Mouse (Mus musculus): ENCODE measurements around the gene Efcab8. TPM values are rescaled to one million over a fixed set of nuclear protein-coding genes. Genes with fewer than 3 reads are reported as not detected.

Efcab8 gene
- total RNA-seq, 1 experiment = 1.2 TPM

DNA sequence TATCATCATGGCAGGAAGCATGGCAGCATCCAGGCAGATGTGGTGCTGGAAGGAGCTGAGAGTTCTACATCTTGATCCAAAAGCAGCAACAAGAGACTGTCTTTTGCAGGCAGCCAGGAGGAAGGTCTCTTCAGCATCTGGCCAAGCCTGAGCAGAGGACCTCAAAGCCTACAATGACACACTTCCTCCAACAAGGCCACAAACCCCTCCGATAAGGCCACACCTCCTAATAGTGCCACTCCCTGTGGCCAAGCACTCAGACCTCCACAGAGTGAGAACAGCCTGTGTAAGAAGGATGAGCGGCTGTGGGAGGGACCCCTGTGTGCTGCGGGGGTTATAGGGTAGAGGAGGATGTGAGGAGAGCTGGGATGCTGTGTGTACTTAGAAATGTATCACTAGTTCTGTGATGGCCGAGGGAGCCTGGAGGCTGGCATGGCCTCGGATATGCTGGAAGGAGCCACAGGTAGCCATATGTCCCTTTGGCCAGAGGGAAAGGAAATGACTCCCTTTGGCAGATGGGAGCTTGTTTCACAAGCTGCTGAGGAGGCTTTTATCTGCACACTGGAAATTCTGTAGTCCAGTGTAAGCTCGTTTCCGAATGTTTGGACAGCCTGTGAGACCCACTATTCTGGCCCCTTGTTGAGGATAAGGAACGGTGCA is 47.6 kb downstream of the Efcab8 start:
- H3K36me3 ChIP-seq (ENCODE audit: control insufficient read depth, insufficient read depth, low read length, poor library complexity, severe bottlenecking) = no peaks in the 10 kb centered on the region
- TF ChIP-seq ZC3H11A (IDR thresholded peaks at IDR 0.05; ENCODE audit: borderline replicate concordance, low read depth, low read length) (no peak), HCFC1 (IDR thresholded peaks at IDR 0.05; ENCODE audit: borderline replicate concordance, insufficient read depth, low read length) (no peak)
- no peaks in the 10 kb centered on the region for H3K4me1 ChIP-seq (ENCODE audit: control insufficient read depth in 2 of 2, insufficient read depth in 2 of 2, low read length in 2 of 2, poor library complexity in 1 of 2)
- DNase-seq (ENCODE audit: low read depth, low spot score) = no peak
- H3K9ac ChIP-seq (ENCODE audit: insufficient read depth, low read depth, low read length, poor library complexity, severe bottlenecking) = no peak overlapping the region
- in situ Hi-C loops (cut with MboI; ENCODE audit: low sequenced_read_pairs in 2 of 2, unreplicated experiment in 2 of 2) = no loop called here
- H3K27ac ChIP-seq (ENCODE audit: insufficient read depth, low read depth, low read length, poor library complexity, severe bottlenecking) = no peak overlapping the region
- no peaks in the 10 kb centered on the region for H3K9me3 ChIP-seq (ENCODE audit: control insufficient read depth, insufficient read depth, low read depth, low read length)
- H3K4me3 ChIP-seq (ENCODE audit: insufficient read depth in 1 of 2, low read depth in 1 of 2, low read length in 2 of 2, poor library complexity in 1 of 2, severe bottlenecking in 1 of 2) = no peak overlapping the region

GRCm38 (mm10) chr2:153828704-153829103 is 49.0 kb downstream of the Efcab8 start:
- no peak overlapping the region for H3K9ac ChIP-seq (ENCODE audit: insufficient read depth, low read depth, low read length, poor library complexity, severe bottlenecking)
- no peak for DNase-seq (ENCODE audit: low read depth, low spot score)
- no peaks in the 10 kb centered on the region for H3K4me1 ChIP-seq (ENCODE audit: control insufficient read depth in 2 of 2, insufficient read depth in 2 of 2, low read length in 2 of 2, poor library complexity in 1 of 2)
- H3K36me3 ChIP-seq (ENCODE audit: control insufficient read depth, insufficient read depth, low read length, poor library complexity, severe bottlenecking) = no peaks in the 10 kb centered on the region
- peak; percentile 82 for TF ChIP-seq MAFK (IDR thresholded peaks at IDR 0.05; ENCODE audit: insufficient read depth, low read depth, low read length)
- no peak for TF ChIP-seq ZC3H11A (IDR thresholded peaks at IDR 0.05; ENCODE audit: borderline replicate concordance, low read depth, low read length)
- H3K4me3 ChIP-seq (ENCODE audit: insufficient read depth in 1 of 2, low read depth in 1 of 2, low read length in 2 of 2, poor library complexity in 1 of 2, severe bottlenecking in 1 of 2) = no peak overlapping the region
- H3K27ac ChIP-seq (ENCODE audit: insufficient read depth, low read depth, low read length, poor library complexity, severe bottlenecking) = no peak overlapping the region
- no peaks in the 10 kb centered on the region for H3K9me3 ChIP-seq (ENCODE audit: control insufficient read depth, insufficient read depth, low read depth, low read length)
- in situ Hi-C loops (cut with MboI; ENCODE audit: low sequenced_read_pairs in 2 of 2, unreplicated experiment in 2 of 2) = no loop called here

DNA sequence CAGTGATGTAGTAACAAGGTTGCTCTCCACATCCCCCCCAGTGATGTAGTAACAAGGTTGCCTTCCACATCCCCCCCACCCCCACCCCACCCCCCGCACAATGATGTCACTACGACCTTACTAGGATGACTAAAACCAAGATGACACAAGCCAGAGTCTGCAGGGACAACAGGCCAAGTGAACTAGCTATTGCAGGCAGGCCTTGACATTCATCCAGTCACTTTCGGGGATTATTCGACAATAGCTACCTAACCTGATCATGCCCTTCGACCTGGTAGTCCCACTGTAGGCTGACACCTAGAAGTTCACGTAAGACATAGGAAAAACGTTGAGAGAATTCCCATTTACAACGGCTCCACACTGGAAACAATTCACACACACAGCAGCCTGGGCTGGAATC is 53.6 kb downstream of the Efcab8 start:
- H3K36me3 ChIP-seq (ENCODE audit: control insufficient read depth, insufficient read depth, low read length, poor library complexity, severe bottlenecking) = no peaks in the 10 kb centered on the region
- in situ Hi-C loops (cut with MboI; ENCODE audit: low sequenced_read_pairs in 2 of 2, unreplicated experiment in 2 of 2) = no loop called here
- TF ChIP-seq ZC3H11A (IDR thresholded peaks at IDR 0.05; ENCODE audit: borderline replicate concordance, low read depth, low read length) = no peak
- TF ChIP-seq MAFK (IDR thresholded peaks at IDR 0.05; ENCODE audit: insufficient read depth, low read depth, low read length) = no peak
- TF ChIP-seq HCFC1 (IDR thresholded peaks at IDR 0.05; ENCODE audit: borderline replicate concordance, insufficient read depth, low read length) = no peak
- no peak for TF ChIP-seq ZNF384 (IDR thresholded peaks at IDR 0.05; ENCODE audit: low read depth, low read length)
- no peak for TF ChIP-seq CHD2 (IDR thresholded peaks at IDR 0.05; ENCODE audit: low read depth, low read length)
- H3K9ac ChIP-seq (ENCODE audit: insufficient read depth, low read depth, low read length, poor library complexity, severe bottlenecking) = no peak overlapping the region
- no peaks in the 10 kb centered on the region for H3K9me3 ChIP-seq (ENCODE audit: control insufficient read depth, insufficient read depth, low read depth, low read length)
- no peaks in the 10 kb centered on the region for H3K4me1 ChIP-seq (ENCODE audit: control insufficient read depth in 2 of 2, insufficient read depth in 2 of 2, low read length in 2 of 2, poor library complexity in 1 of 2)
- no peak overlapping the region for H3K4me3 ChIP-seq (ENCODE audit: insufficient read depth in 1 of 2, low read depth in 1 of 2, low read length in 2 of 2, poor library complexity in 1 of 2, severe bottlenecking in 1 of 2)
- DNase-seq (ENCODE audit: low read depth, low spot score) = no peak
- H3K27ac ChIP-seq (ENCODE audit: insufficient read depth, low read depth, low read length, poor library complexity, severe bottlenecking) = no peak overlapping the region

GRCm38 (mm10) chr2:153842854-153843253 is 63.1 kb downstream of the Efcab8 start:
- Histone ChIP-seq H3K27ac (ENCODE audit: insufficient read depth, low read depth, low read length, poor library complexity, severe bottlenecking) (no peak overlapping the region), H3K4me1 (ENCODE audit: control insufficient read depth in 2 of 2, insufficient read depth in 2 of 2, low read length in 2 of 2, poor library complexity in 1 of 2) (no peaks in the 10 kb centered on the region), H3K9ac (ENCODE audit: insufficient read depth, low read depth, low read length, poor library complexity, severe bottlenecking) (no peak overlapping the region), H3K36me3 (ENCODE audit: control insufficient read depth, insufficient read depth, low read length, poor library complexity, severe bottlenecking) (no peaks in the 10 kb centered on the region), H3K9me3 (ENCODE audit: control insufficient read depth, insufficient read depth, low read depth, low read length) (no peaks in the 10 kb centered on the region), H3K4me3 (ENCODE audit: insufficient read depth in 1 of 2, low read depth in 1 of 2, low read length in 2 of 2, poor library complexity in 1 of 2, severe bottlenecking in 1 of 2) (no peak overlapping the region)
- TF ChIP-seq ZNF384 (IDR thresholded peaks at IDR 0.05; ENCODE audit: low read depth, low read length) (no peak), CHD2 (IDR thresholded peaks at IDR 0.05; ENCODE audit: low read depth, low read length) (no peak), HCFC1 (IDR thresholded peaks at IDR 0.05; ENCODE audit: borderline replicate concordance, insufficient read depth, low read length) (no peak), MAFK (IDR thresholded peaks at IDR 0.05; ENCODE audit: insufficient read depth, low read depth, low read length) (no peak), ZC3H11A (IDR thresholded peaks at IDR 0.05; ENCODE audit: borderline replicate concordance, low read depth, low read length) (no peak)
- in situ Hi-C loops (cut with MboI; ENCODE audit: low sequenced_read_pairs in 2 of 2, unreplicated experiment in 2 of 2) = no loop called here
- DNase-seq (ENCODE audit: low read depth, low spot score) = no peak

- Histone ChIP-seq H3K27ac (ENCODE audit: insufficient read depth, low read depth, low read length, poor library complexity, severe bottlenecking) (no peak overlapping the region), H3K9me3 (ENCODE audit: control insufficient read depth, insufficient read depth, low read depth, low read length) (no peaks in the 10 kb centered on the region), H3K4me1 (ENCODE audit: control insufficient read depth in 2 of 2, insufficient read depth in 2 of 2, low read length in 2 of 2, poor library complexity in 1 of 2) (0 out of 4 replicates have a peak, but pooled peaks cover 0 to 2% of the 10 kb centered on the region in 2 experiments), H3K9ac (ENCODE audit: insufficient read depth, low read depth, low read length, poor library complexity, severe bottlenecking) (no peak overlapping the region), H3K36me3 (ENCODE audit: control insufficient read depth, insufficient read depth, low read length, poor library complexity, severe bottlenecking) (no peaks in the 10 kb centered on the region), H3K4me3 (ENCODE audit: insufficient read depth in 1 of 2, low read depth in 1 of 2, low read length in 2 of 2, poor library complexity in 1 of 2, severe bottlenecking in 1 of 2) (no peak overlapping the region)
- in situ Hi-C loops (cut with MboI; ENCODE audit: low sequenced_read_pairs in 2 of 2, unreplicated experiment in 2 of 2) = no loop called here
- DNase-seq (ENCODE audit: low read depth, low spot score) = no peak
- TF ChIP-seq ZC3H11A (IDR thresholded peaks at IDR 0.05; ENCODE audit: borderline replicate concordance, low read depth, low read length) = no peak
- TF ChIP-seq MAFK (IDR thresholded peaks at IDR 0.05; ENCODE audit: insufficient read depth, low read depth, low read length) = no peak
- TF ChIP-seq ZNF384 (IDR thresholded peaks at IDR 0.05; ENCODE audit: low read depth, low read length) = no peak
- no peak for TF ChIP-seq HCFC1 (IDR thresholded peaks at IDR 0.05; ENCODE audit: borderline replicate concordance, insufficient read depth, low read length)
- no peak for TF ChIP-seq CHD2 (IDR thresholded peaks at IDR 0.05; ENCODE audit: low read depth, low read length)
These were observed 68.7 kb downstream of the Efcab8 start for GRCm38 (mm10) chr2:153848389-153848788.

Measured in ES-E14 (cell line).